Mouse (Mus musculus): Measurements from ENCODE around the gene Ptrhd1. TPM values are rescaled to one million over a fixed set of nuclear protein-coding genes. Genes with fewer than 3 reads are reported as not detected.

The Ptrhd1 gene
- total RNA-seq (2023): 1 to 10 TPM; 4.4 to 4.5 TPM

GRCm38 (mm10) chr12:4233572-4234508 is at the start of gene Ptrhd1, which contains the start of gene Cenpo:
Ptrhd1 (plus strand) TSS chr12:4234027.
Cenpo (minus strand) TSS chr12:4234294.

Other genes with a start within 250 kb of the Ptrhd1 start
- under 1 TPM in 1 of 2 experiments, not detected in 1; 0.09 TPM for gene Efr3b, start 195.1 kb upstream of the Ptrhd1 start, total RNA-seq (2023)
- 10 to 100 TPM; 15.2 to 15.3 TPM for gene Dnajc27, start 151.4 kb upstream of the Ptrhd1 start, total RNA-seq (2023)
- 10 to 100 TPM in 1 of 2 experiments, 1 to 10 TPM in 1; 9.9 to 11.2 TPM for gene Adcy3, start 100.9 kb upstream of the Ptrhd1 start, total RNA-seq (2023)
- 10 to 100 TPM; 29.2 to 30.1 TPM for gene Cenpo, start 267 bp downstream of the Ptrhd1 start, total RNA-seq (2023)
- 10 to 100 TPM; 70.7 to 75.1 TPM for gene Ncoa1, start 243.2 kb downstream of the Ptrhd1 start, total RNA-seq (2023)